Mouse (Mus musculus) bone marrow, adult 2 months (tissue): ENCODE data around the gene Tfb1m. TPM values are rescaled to one million over a fixed set of nuclear protein-coding genes. Genes with fewer than 3 reads are reported as not detected.

Experiments
- H3K27ac ChIP-seq: fragments of 200-500 bp; 2 replicates; pipeline ENCODE4 v1.5.1; 2012; ENCODE audit warnings: low read depth, mild to moderate bottlenecking, control low read depth, inconsistent platforms, low read length; ENCODE audit not compliant: control insufficient read depth, poor library complexity, insufficient read depth
- H3K4me1 ChIP-seq: fragments of 200-500 bp; 2 replicates; pipeline ENCODE4 v1.6.1; 2011; ENCODE audit warnings: low read length; ENCODE audit not compliant: control insufficient read depth, insufficient read depth
- H3K4me3 ChIP-seq: fragments of 200-500 bp; replicated peaks from 2 replicates; pipeline ENCODE3; 2011; ENCODE audit warnings: mild to moderate bottlenecking, low read depth, low read length, control low read depth; ENCODE audit not compliant: control insufficient read depth
- CTCF ChIP-seq: fragments of 200-500 bp; IDR thresholded peaks from 2 replicates; pipeline ENCODE4 v1.5.1; 2011; ENCODE audit warnings: low read length, control low read depth; ENCODE audit not compliant: control insufficient read depth, insufficient read depth
- POLR2A ChIP-seq: fragments of 200-500 bp; IDR thresholded peaks from 2 replicates; pipeline ENCODE4 v1.6.1; 2011; ENCODE audit warnings: low read depth, mild to moderate bottlenecking, control low read depth, low read length, borderline replicate concordance; ENCODE audit not compliant: control insufficient read depth
- WGBS: fragments of 180-500 bp; shearing (Covaris S2); methylation state at CpG from one replicate; pipeline ENCODE4 v1.1.7; 2018; 5-methylcytosine and 5-hydroxymethylcytosine counted together
- polyA plus RNA-seq: library from polyadenylated mRNA; stranded (reverse); fragments of >200 nt; gene quantifications from 2 replicates; pipeline ENCODE4 v1.2.4, GENCODE M21; 2011; ENCODE audit warnings: low replicate concordance; ENCODE audit not compliant: missing spikeins, insufficient read depth, insufficient read length

Gene Tfb1m
- polyA plus RNA-seq, 1 experiment = 5.8 TPM

DNA sequence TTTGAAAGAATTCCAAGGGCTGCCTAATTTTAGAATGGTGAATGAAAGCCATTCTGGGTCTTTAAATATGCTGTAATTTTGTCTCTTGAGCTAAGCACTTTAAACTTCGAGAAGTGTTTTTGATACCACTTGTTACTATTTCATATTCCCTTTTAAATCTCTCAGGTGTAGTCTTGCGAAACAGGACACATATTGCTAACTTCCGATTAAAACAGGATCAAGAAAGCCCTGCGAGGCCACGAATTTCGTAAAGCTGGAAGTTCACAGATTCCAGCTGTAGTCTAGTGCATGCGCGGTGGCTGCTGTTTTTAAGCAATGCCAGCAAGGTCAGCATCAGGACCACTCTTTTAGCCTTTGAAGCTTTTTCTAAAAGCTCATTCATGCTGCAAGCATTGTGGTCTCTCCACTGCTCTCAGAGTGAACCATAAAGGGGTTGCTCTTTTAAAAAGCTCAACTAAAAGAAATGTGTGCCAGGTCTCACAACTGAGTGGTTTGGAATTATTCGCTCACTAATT, 832 bp upstream of the Tfb1m start:
- TF ChIP-seq CTCF (no peak), POLR2A (no peak)
- 51% methylated on average over 9 of the region's 9 CpGs for WGBS
- H3K27ac ChIP-seq = no peak overlapping the region
- no peaks in the 10 kb centered on the region for H3K4me1 ChIP-seq
- H3K4me3 ChIP-seq = no peak overlapping the region

GRCm38 (mm10) chr17:3556251-3556650, 1.3 kb downstream of the Tfb1m start:
- Histone ChIP-seq H3K4me1 (no peaks in the 10 kb centered on the region), H3K4me3 (no peak overlapping the region), H3K27ac (no peak overlapping the region)
- no peak for TF ChIP-seq POLR2A
- no peak for TF ChIP-seq CTCF
- 53% methylated on average over 1 of the region's 1 CpGs for WGBS

- no peak overlapping the region for H3K27ac ChIP-seq
- WGBS = 74% methylated on average over 7 of the region's 7 CpGs
- H3K4me3 ChIP-seq = no peak overlapping the region
- TF ChIP-seq POLR2A = no peak
- TF ChIP-seq CTCF = no peak
- H3K4me1 ChIP-seq = no peaks in the 10 kb centered on the region
Observed at GRCm38 (mm10) chr17:3547725-3548124, 9.9 kb downstream of the Tfb1m start.

DNA sequence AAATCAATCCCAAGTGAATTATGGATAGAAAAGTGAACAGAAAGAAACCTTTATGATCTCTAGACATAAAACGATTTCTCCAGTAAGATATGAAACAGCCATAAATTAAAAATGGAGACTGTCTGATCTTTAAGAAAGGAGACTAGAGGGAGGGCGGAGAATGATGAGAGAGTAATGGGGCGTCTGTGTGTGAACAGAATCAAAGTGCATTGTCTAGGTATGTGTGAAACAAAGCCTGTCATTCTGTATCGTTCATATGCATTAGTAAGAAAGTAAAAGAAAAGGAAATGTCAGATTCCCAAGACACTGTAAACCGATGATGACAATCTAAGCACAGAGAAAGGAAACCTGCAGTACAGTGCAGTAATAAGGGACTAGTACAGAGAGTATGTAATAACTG, 16.5 kb downstream of the Tfb1m start:
- TF ChIP-seq CTCF = no peak
- TF ChIP-seq POLR2A = no peak
- Histone ChIP-seq H3K4me3 (no peak overlapping the region), H3K4me1 (no peaks in the 10 kb centered on the region), H3K27ac (no peak overlapping the region)
- 87% methylated on average over 5 of the region's 5 CpGs for WGBS

GRCm38 (mm10) chr17:3540304-3540703, 17.3 kb downstream of the Tfb1m start:
- H3K27ac ChIP-seq = no peak overlapping the region
- WGBS = 75% methylated on average over 2 of the region's 2 CpGs
- TF ChIP-seq POLR2A (no peak), CTCF (no peak)
- H3K4me1 ChIP-seq = no peaks in the 10 kb centered on the region
- H3K4me3 ChIP-seq = no peak overlapping the region

DNA sequence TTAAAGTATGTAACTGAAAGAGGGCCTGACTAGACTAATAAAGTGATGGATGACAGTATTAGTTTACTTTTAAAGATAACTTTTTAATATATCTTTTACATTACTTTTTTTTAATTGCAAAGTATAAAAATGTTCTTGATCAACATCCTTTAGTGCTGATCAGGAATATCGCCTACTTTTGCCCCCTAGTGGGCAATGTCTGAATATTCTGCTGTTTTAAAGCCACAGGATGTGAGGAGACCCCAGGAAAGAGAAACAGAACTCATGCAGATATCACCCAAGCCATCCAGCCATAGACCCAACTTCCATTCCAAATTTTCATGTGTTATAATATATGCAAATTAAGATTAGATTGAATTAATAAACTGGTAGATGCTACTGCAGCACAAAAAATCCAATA, 24.2 kb downstream of the Tfb1m start:
- no peak for TF ChIP-seq POLR2A
- no peak for TF ChIP-seq CTCF
- H3K4me3 ChIP-seq = no peak overlapping the region
- 54% methylated on average over 1 of the region's 1 CpGs for WGBS
- H3K27ac ChIP-seq = no peak overlapping the region
- no peaks in the 10 kb centered on the region for H3K4me1 ChIP-seq

DNA sequence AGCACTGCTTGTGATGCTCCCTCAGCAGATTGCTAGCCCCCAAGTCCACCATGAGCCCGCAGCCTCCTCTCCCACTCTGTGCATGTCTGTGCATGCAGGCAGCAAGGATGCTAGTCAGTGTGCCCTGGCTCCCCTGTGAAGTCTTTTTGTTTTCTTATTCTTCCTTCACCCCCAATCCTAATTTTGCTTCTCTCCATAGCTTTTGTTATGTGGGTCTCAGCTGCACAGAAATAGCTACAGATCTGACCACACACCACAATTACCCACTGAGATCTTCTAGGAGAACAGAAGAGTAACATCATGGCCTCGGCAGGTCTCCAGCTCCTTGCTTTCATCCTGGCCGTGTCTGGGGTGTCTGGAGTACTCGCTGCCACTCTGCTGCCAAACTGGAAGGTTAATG, 25.3 kb downstream of the Tfb1m start, which contains the start of gene Cldn20:
TSS of gene Cldn20 (plus strand) at position 301 of the 400 bp plus-strand sequence.
- whole genome bisulfite sequencing = 95% methylated on average over 4 of the region's 4 CpGs
- Histone ChIP-seq H3K4me1 (no peaks in the 10 kb centered on the region), H3K4me3 (no peak within 1 kb of the TSS), H3K27ac (no peak within 1 kb of the TSS)
- no peak for TF ChIP-seq CTCF
- TF ChIP-seq POLR2A = no peak

- no peak overlapping the region for H3K27ac ChIP-seq
- no peaks in the 10 kb centered on the region for H3K4me1 ChIP-seq
- WGBS = 78% methylated on average over 1 of the region's 1 CpGs
- H3K4me3 ChIP-seq = no peak overlapping the region
- TF ChIP-seq POLR2A (no peak), CTCF (no peak)
Observed at GRCm38 (mm10) chr17:3531641-3532040, 25.9 kb downstream of the Tfb1m start.

DNA sequence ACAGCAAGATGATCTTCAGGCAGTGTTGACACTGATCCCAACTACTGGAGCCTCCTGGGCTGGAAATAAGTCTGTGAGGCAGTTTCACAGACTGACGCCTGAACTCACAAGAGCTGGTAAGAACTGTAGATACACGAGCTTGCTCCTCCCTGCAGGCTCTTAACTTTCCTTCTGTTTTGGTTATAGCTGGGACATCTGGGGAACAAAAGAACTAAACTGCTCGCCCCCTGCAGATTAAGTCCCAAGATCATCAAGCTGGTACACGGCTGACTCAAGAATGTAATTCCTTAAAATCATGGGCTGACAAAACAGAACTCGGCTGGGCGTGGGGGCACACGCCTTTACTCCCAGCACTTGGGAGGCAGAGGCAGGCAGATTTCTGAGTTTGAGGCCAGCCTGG, 27.0 kb downstream of the Tfb1m start:
- no peak for TF ChIP-seq CTCF
- no peak for TF ChIP-seq POLR2A
- 87% methylated on average over 7 of the region's 7 CpGs for WGBS
- H3K27ac ChIP-seq = no peak overlapping the region

GRCm38 (mm10) chr17:3529523-3529922, 28.1 kb downstream of the Tfb1m start:
- WGBS = 66% methylated on average over 3 of the region's 3 CpGs
- TF ChIP-seq CTCF (no peak), POLR2A (no peak)
- no peak overlapping the region for H3K4me3 ChIP-seq
- no peak overlapping the region for H3K27ac ChIP-seq
- H3K4me1 ChIP-seq = no peaks in the 10 kb centered on the region

More for the DNA sequence above, 27.0 kb downstream of the Tfb1m start:
- H3K4me1 ChIP-seq = no peaks in the 10 kb centered on the region
- H3K4me3 ChIP-seq = no peak overlapping the region
